Mouse (Mus musculus) urinary bladder, postnatal 10 days (tissue): ENCODE data around the gene Nlrp5.
"Not testable (repeated sequence)": the region's sequence is repeated elsewhere in the genome, so short reads cannot be mapped to it uniquely, and the experiment has no call there.

Experiments
- DNase-seq: peaks from one replicate; pipeline ENCODE4 v3.0.0; 2022; ENCODE audit warnings: low spot score

The Nlrp5 gene

GRCm38 (mm10) chr7:23385589-23385988, at the start of gene Nlrp5:
TSS of gene Nlrp5 (plus strand) at chr7:23385889.
- no peak for DNase-seq

- not testable (repeated sequence) for DNase-seq
Observed at GRCm38 (mm10) chr7:23358311-23358710, 27.4 kb upstream of the Nlrp5 start.

GRCm38 (mm10) chr7:23470201-23470600, 84.5 kb downstream of the Nlrp5 start:
- DNase-seq: not testable (repeated sequence)

GRCm38 (mm10) chr7:23470832-23471231, 85.1 kb downstream of the Nlrp5 start:
- not testable (repeated sequence) for DNase-seq

GRCm38 (mm10) chr7:23472886-23473285, 87.2 kb downstream of the Nlrp5 start:
- DNase-seq: not testable (repeated sequence)
